ENCODE assay signal across 9 mouse cellular contexts in genomic region chr2:25639890-25640289, GRCm38 (mm10). TPM values are rescaled to one million over a fixed set of nuclear protein-coding genes. Genes with fewer than 3 reads are reported as not detected.
DNase-seq lines count a peak whose midpoint lies in the region; ATAC-seq and TF ChIP-seq lines count a peak whose summit lies in the region.
"Had no signal": no experiment of that assay in that cellular context is flagged by ENCODE, and none has a peak within 500 bp of the region (broad histone marks: within the 10 kb centered on the region; RNA-seq: fewer than 3 reads in every experiment).

No protein-coding gene starts in this region.

- H3K9ac ChIP-seq in lung, embryonic 14.5 days, result no peak overlapping the region

- no peaks in the 10 kb centered on the region for H3K4me1 ChIP-seq in bone marrow macrophage, adult 2 months (ENCODE audit: control insufficient read depth, insufficient read depth, low read length)
- H3K4me1 ChIP-seq in lung, embryonic 14.5 days (ENCODE audit: insufficient read depth), result no peaks in the 10 kb centered on the region

- DNase-seq in cerebellum, postnatal 14 days, result peak; percentile 70 to 83
- no peak for DNase-seq in cerebellum, adult 8-10 months
- DNase-seq in layer of hippocampus, adult 2 months (ENCODE audit: low spot score in 2 of 2), result peak in 1 of 2 experiments; percentile 57
- no peak for DNase-seq in layer of hippocampus, postnatal 36 days
- peak; percentile 59 for DNase-seq in A20 (ENCODE audit: low read depth, low spot score)
- peak; percentile 71 for DNase-seq in lung, embryonic 14.5 days

- no peak for TF ChIP-seq POLR2A in bone marrow macrophage, adult 2 months (IDR thresholded peaks at IDR 0.05; ENCODE audit: borderline replicate concordance, low read depth, low read length)

- no peaks in the 10 kb centered on the region for H3K27me3 ChIP-seq in lung, embryonic 14.5 days (ENCODE audit: insufficient read depth, low read length)

- no peak for ATAC-seq in lung, embryonic 14.5 days (ENCODE audit: insufficient read depth)
- ATAC-seq in erythroid progenitor cell, adult 5-6 weeks (replicated peaks; ENCODE audit: low FRiP score, poor library complexity, severe bottlenecking), result no peak

- no peak overlapping the region for H3K4me3 ChIP-seq in layer of hippocampus, adult 2 months
- no peak overlapping the region for H3K4me3 ChIP-seq in bone marrow macrophage, adult 2 months (ENCODE audit: insufficient read depth, low read length)
- no peak overlapping the region for H3K4me3 ChIP-seq in lung, embryonic 14.5 days (ENCODE audit: low read depth, low read length)

- WGBS in lung, embryonic 14.5 days, result 12% methylated on average over 6 of the region's 6 CpGs

- H3K4me2 ChIP-seq in lung, embryonic 14.5 days, result no peak overlapping the region

- TF ChIP-seq CTCF in layer of hippocampus, adult 2 months (conservative IDR thresholded peaks at IDR 0.05), result peak; percentile 82
- TF ChIP-seq CTCF in bone marrow macrophage, adult 2 months (IDR thresholded peaks at IDR 0.05; ENCODE audit: low read depth, low read length), result peak; percentile 74
- peak; percentile 77 for TF ChIP-seq CTCF in lung, embryonic 14.5 days (IDR thresholded peaks at IDR 0.05; ENCODE audit: low read depth)

- H3K36me3 ChIP-seq in lung, embryonic 14.5 days (ENCODE audit: insufficient read depth), result no peaks in the 10 kb centered on the region

- H3K9me3 ChIP-seq in lung, embryonic 14.5 days (ENCODE audit: low read depth, low read length), result no peaks in the 10 kb centered on the region

- H3K27ac ChIP-seq in layer of hippocampus, adult 2 months, result no peak overlapping the region
- H3K27ac ChIP-seq in bone marrow macrophage, adult 2 months (ENCODE audit: insufficient read depth, low read depth, low read length), result no peak overlapping the region
- H3K27ac ChIP-seq in lung, embryonic 14.5 days (ENCODE audit: low read depth), result no peak overlapping the region

RNA-seq across cellular contexts. Expression of gene Fcna, which starts 12.1 kb away (rescaled TPM):
- total RNA-seq in layer of hippocampus, adult 2 months (2021), result under 1 TPM; 0.79 TPM
- under 1 TPM; 0.32 to 0.43 TPM for total RNA-seq in layer of hippocampus, postnatal 36 days (2021)
- 18.6 and 21.5 TPM in 2 replicates for polyA plus RNA-seq in bone marrow macrophage, adult 2 months (2012; ENCODE audit: insufficient read depth, insufficient read length, missing spikeins)
- polyA plus RNA-seq in lung, embryonic 14.5 days (2014; fragmentation: Nextera tagmentation; extraction: Ambion mirVana), result 1.8 and 2.9 TPM in 2 replicates
- 85.1 and 103 TPM in 2 replicates for total RNA-seq in erythroid progenitor cell, adult 5-6 weeks (2015; ENCODE audit: low replicate concordance)
- total RNA-seq in erythroid progenitor cell, adult 5-6 weeks (2017; ENCODE audit: low replicate concordance), result 28.7 and 55.7 TPM in 2 replicates

RNA-seq across cellular contexts. Expression of gene Lcn8, which starts 13.0 kb away (rescaled TPM):
- not detected for total RNA-seq in layer of hippocampus, adult 2 months (2021)
- total RNA-seq in layer of hippocampus, postnatal 36 days (2021), result not detected
- not detected in 2 replicates for polyA plus RNA-seq in bone marrow macrophage, adult 2 months (2012; ENCODE audit: insufficient read depth, insufficient read length, missing spikeins)
- polyA plus RNA-seq in lung, embryonic 14.5 days (2014; fragmentation: Nextera tagmentation; extraction: Ambion mirVana), result 0.51 and 0.61 TPM in 2 replicates
- not detected in 2 replicates for total RNA-seq in erythroid progenitor cell, adult 5-6 weeks (2015; ENCODE audit: low replicate concordance)
- not detected in 2 replicates for total RNA-seq in erythroid progenitor cell, adult 5-6 weeks (2017; ENCODE audit: low replicate concordance)
- polyA plus RNA-seq: heart, embryonic 14.5 days had no signal

RNA-seq across cellular contexts. Expression of gene Lcn5, which starts 17.9 kb away (rescaled TPM):
- not detected for total RNA-seq in layer of hippocampus, adult 2 months (2021)
- not detected for total RNA-seq in layer of hippocampus, postnatal 36 days (2021)
- polyA plus RNA-seq in bone marrow macrophage, adult 2 months (2012; ENCODE audit: insufficient read depth, insufficient read length, missing spikeins), result not detected in 2 replicates
- polyA plus RNA-seq in lung, embryonic 14.5 days (2014; fragmentation: Nextera tagmentation; extraction: Ambion mirVana), result not detected in 2 replicates
- total RNA-seq in erythroid progenitor cell, adult 5-6 weeks (2015; ENCODE audit: low replicate concordance), result not detected in 2 replicates
- total RNA-seq in erythroid progenitor cell, adult 5-6 weeks (2017; ENCODE audit: low replicate concordance), result not detected in 2 replicates
- polyA plus RNA-seq: heart, embryonic 14.5 days had no signal

RNA-seq across cellular contexts. Expression of gene Tmem141, which starts 18.1 kb away (rescaled TPM):
- 10 to 100 TPM; 14.1 to 15.4 TPM for total RNA-seq in layer of hippocampus, adult 2 months (2021)
- 10 to 100 TPM; 13.1 to 16.6 TPM for total RNA-seq in layer of hippocampus, postnatal 36 days (2021)
- 51.6 and 54.3 TPM in 2 replicates for polyA plus RNA-seq in bone marrow macrophage, adult 2 months (2012; ENCODE audit: insufficient read depth, insufficient read length, missing spikeins)
- polyA plus RNA-seq in lung, embryonic 14.5 days (2014; fragmentation: Nextera tagmentation; extraction: Ambion mirVana), result 21.9 and 26.0 TPM in 2 replicates
- 26.3 TPM in 1 of 2 replicates, not detected in the other for total RNA-seq in erythroid progenitor cell, adult 5-6 weeks (2015; ENCODE audit: low replicate concordance)
- 5.5 TPM in 1 of 2 replicates, not detected in the other for total RNA-seq in erythroid progenitor cell, adult 5-6 weeks (2017; ENCODE audit: low replicate concordance)

RNA-seq across cellular contexts. Expression of gene Ccdc183, which starts 22.4 kb away (rescaled TPM):
- not detected for total RNA-seq in layer of hippocampus, adult 2 months (2021)
- total RNA-seq in layer of hippocampus, postnatal 36 days (2021), result not detected
- not detected in 2 replicates for polyA plus RNA-seq in bone marrow macrophage, adult 2 months (2012; ENCODE audit: insufficient read depth, insufficient read length, missing spikeins)
- polyA plus RNA-seq in lung, embryonic 14.5 days (2014; fragmentation: Nextera tagmentation; extraction: Ambion mirVana), result 0.24 and 0.28 TPM in 2 replicates
- not detected in 2 replicates for total RNA-seq in erythroid progenitor cell, adult 5-6 weeks (2015; ENCODE audit: low replicate concordance)
- not detected in 2 replicates for total RNA-seq in erythroid progenitor cell, adult 5-6 weeks (2017; ENCODE audit: low replicate concordance)

Comparison
In these comparisons a context has a peak if more than half of its experiments do, and no peak if none do; other contexts are left out.
1. DNase-seq: peak in cerebellum, postnatal 14 days (2 of 2), A20 (single experiment) and lung, embryonic 14.5 days (single experiment); none in cerebellum, adult 8-10 months (single experiment) and layer of hippocampus, postnatal 36 days (0 of 2).
2. RNA of gene Fcna, which starts 12.1 kb away (total RNA-seq): 28.7 to 103 TPM in erythroid progenitor cell, adult 5-6 weeks; 0.79 TPM in layer of hippocampus, adult 2 months and 0.32 to 0.43 TPM in layer of hippocampus, postnatal 36 days; every median in the first group is over 10 times any median in the second.
3. Peak in every context shown above with its lines, with median percentiles within 50 percentile points of each other: CTCF ChIP-seq.